Mouse (Mus musculus): ENCODE data around the gene Sugp2. TPM values are rescaled to one million over a fixed set of nuclear protein-coding genes. Genes with fewer than 3 reads are reported as not detected.

Gene Sugp2
- polyA plus RNA-seq, 1 experiment from 2014 or later = 40.8 TPM

DNA sequence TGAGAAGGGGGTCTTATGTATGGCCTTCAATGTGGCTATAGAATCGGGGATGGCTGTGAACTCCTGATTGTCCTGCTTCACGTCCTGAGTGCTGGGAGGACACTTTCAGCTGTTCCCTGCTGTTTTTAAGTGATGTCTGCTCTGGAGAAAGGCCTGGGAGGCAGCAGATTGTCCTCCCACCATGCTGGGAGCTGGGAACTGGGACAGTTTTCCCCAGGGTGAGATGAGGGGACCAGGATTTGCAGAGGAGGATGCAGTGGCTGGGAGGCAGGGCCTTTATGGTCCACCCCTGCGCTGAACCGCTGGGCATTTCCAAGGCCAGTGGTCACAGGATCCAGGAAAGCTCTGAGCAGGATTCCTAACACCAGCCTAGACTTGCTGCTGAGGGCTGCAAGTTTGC, 31.0 kb upstream of the Sugp2 start:
- no peak overlapping the region for H3K27ac ChIP-seq (ENCODE audit: low read depth, low read length)
- no peak overlapping the region for H3K4me3 ChIP-seq (ENCODE audit: low read depth, low read length)
- no peaks in the 10 kb centered on the region for H3K9me3 ChIP-seq (ENCODE audit: control insufficient read depth, low read length)
- 77% methylated on average over 4 of the region's 4 CpGs for WGBS
- no peak for ATAC-seq (replicated peaks; ENCODE audit: low FRiP score)
- no peaks in the 10 kb centered on the region for H3K27me3 ChIP-seq (replicated peaks; ENCODE audit: control insufficient read depth, insufficient read depth, low read length)
- no peak overlapping the region for H3K4me2 ChIP-seq
- H3K4me1 ChIP-seq (replicated peaks; ENCODE audit: control insufficient read depth, insufficient read depth, low read length) = peaks cover 27% of the 10 kb centered on the region
- no peak overlapping the region for H3K9ac ChIP-seq (ENCODE audit: low read depth, low read length)
- no peak for DNase-seq (ENCODE audit: low spot score)
- no peaks in the 10 kb centered on the region for H3K36me3 ChIP-seq (ENCODE audit: control insufficient read depth, insufficient read depth, low read length)

- 57% methylated on average over 1 of the region's 1 CpGs for WGBS
- DNase-seq (ENCODE audit: low spot score) = no peak
- Histone ChIP-seq H3K4me3 (ENCODE audit: low read depth, low read length) (no peak overlapping the region), H3K36me3 (ENCODE audit: control insufficient read depth, insufficient read depth, low read length) (no peaks in the 10 kb centered on the region), H3K9ac (ENCODE audit: low read depth, low read length) (no peak overlapping the region), H3K4me1 (replicated peaks; ENCODE audit: control insufficient read depth, insufficient read depth, low read length) (peaks cover 27% of the 10 kb centered on the region), H3K4me2 (no peak overlapping the region), H3K9me3 (ENCODE audit: control insufficient read depth, low read length) (no peaks in the 10 kb centered on the region), H3K27me3 (replicated peaks; ENCODE audit: control insufficient read depth, insufficient read depth, low read length) (no peaks in the 10 kb centered on the region), H3K27ac (ENCODE audit: low read depth, low read length) (no peak overlapping the region)
- no peak for ATAC-seq (replicated peaks; ENCODE audit: low FRiP score)
Measured at GRCm38 (mm10) chr8:70204757-70205156, 29.3 kb upstream of the Sugp2 start.

GRCm38 (mm10) chr8:70208130-70208529, 25.9 kb upstream of the Sugp2 start:
- Histone ChIP-seq H3K4me1 (replicated peaks; ENCODE audit: control insufficient read depth, insufficient read depth, low read length) (peaks cover 14% of the 10 kb centered on the region), H3K9ac (ENCODE audit: low read depth, low read length) (no peak overlapping the region), H3K4me2 (peak overlapping the region; percentile 11; the same call in 1 of the 2 replicates), H3K27me3 (replicated peaks; ENCODE audit: control insufficient read depth, insufficient read depth, low read length) (no peaks in the 10 kb centered on the region), H3K9me3 (ENCODE audit: control insufficient read depth, low read length) (no peaks in the 10 kb centered on the region), H3K36me3 (ENCODE audit: control insufficient read depth, insufficient read depth, low read length) (no peaks in the 10 kb centered on the region), H3K4me3 (ENCODE audit: low read depth, low read length) (no peak overlapping the region), H3K27ac (ENCODE audit: low read depth, low read length) (0 out of 2 replicates have a peak overlapping the region, but pooled peaks have one; percentile 32)
- ATAC-seq (replicated peaks; ENCODE audit: low FRiP score) (no peak), DNase-seq (ENCODE audit: low spot score) (no peak)
- WGBS = 70% methylated on average over 1 of the region's 1 CpGs

- peak overlapping the region; percentile 98 for H3K4me2 ChIP-seq
- H3K27ac ChIP-seq (ENCODE audit: low read depth, low read length) = no peak overlapping the region
- H3K27me3 ChIP-seq (replicated peaks; ENCODE audit: control insufficient read depth, insufficient read depth, low read length) = no peaks in the 10 kb centered on the region
- H3K36me3 ChIP-seq (ENCODE audit: control insufficient read depth, insufficient read depth, low read length) = no peaks in the 10 kb centered on the region
- 40% methylated on average over 8 of the region's 8 CpGs for WGBS
- peak overlapping the region; percentile 36; the same call in 1 of the 2 replicates for H3K9ac ChIP-seq (ENCODE audit: low read depth, low read length)
- peaks cover 16% of the 10 kb centered on the region for H3K4me1 ChIP-seq (replicated peaks; ENCODE audit: control insufficient read depth, insufficient read depth, low read length)
- ATAC-seq (replicated peaks; ENCODE audit: low FRiP score) (no peak), DNase-seq (ENCODE audit: low spot score) (no peak)
- H3K4me3 ChIP-seq (ENCODE audit: low read depth, low read length) = no peak overlapping the region
- no peaks in the 10 kb centered on the region for H3K9me3 ChIP-seq (ENCODE audit: control insufficient read depth, low read length)
Measured at GRCm38 (mm10) chr8:70210538-70210937, 23.5 kb upstream of the Sugp2 start.

DNA sequence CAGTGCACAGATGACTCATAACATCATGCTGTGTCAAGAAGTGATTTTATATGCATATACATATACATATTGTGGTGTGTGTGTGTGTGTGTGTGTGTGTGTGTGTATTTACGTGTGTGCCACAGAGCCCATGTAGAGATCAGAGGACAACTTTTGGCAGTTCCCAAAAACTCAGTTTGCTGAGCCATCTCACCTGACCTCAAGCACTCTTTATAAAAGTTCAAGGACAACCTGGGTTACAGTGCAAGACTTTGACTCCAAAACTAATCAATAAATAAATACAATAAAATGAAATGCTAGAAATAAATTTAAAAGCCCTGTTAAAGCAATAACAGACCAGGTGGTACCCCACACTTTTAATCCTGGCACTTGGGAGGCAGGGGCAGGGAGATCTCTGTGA, 22.8 kb upstream of the Sugp2 start:
- peaks cover 16% of the 10 kb centered on the region for H3K4me1 ChIP-seq (replicated peaks; ENCODE audit: control insufficient read depth, insufficient read depth, low read length)

DNA sequence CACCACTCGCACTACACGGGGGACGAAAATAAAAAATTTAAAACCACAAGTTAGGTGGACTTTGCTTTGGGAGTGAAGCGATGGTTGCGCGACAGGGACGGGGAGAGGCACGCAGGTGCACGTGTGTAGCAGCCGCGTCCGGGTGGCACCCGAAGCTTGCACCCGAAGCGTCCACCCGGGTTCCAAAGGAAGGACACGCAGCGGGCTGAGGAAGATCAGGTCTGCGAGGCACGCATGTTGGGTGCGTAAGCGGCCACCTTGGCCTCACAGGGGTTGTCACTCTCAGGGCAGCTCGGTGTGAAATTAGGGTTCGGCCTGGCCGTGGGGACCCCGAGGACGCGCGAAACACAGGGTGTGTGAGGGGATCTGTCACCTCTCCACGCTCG, 22.3 kb upstream of the Sugp2 start:
- peak overlapping the region; percentile 98 for H3K4me2 ChIP-seq
- DNase-seq (ENCODE audit: low spot score) (no peak), ATAC-seq (replicated peaks; ENCODE audit: low FRiP score) (peak; percentile 2; the same call in 1 of the 2 replicates)
- H3K4me1 ChIP-seq (replicated peaks; ENCODE audit: control insufficient read depth, insufficient read depth, low read length) = peaks cover 16% of the 10 kb centered on the region
- no peaks in the 10 kb centered on the region for H3K27me3 ChIP-seq (replicated peaks; ENCODE audit: control insufficient read depth, insufficient read depth, low read length)
- H3K27ac ChIP-seq (ENCODE audit: low read depth, low read length) = peak overlapping the region; percentile 49; the same call in 1 of the 2 replicates
- H3K9me3 ChIP-seq (ENCODE audit: control insufficient read depth, low read length) = no peaks in the 10 kb centered on the region
- no peaks in the 10 kb centered on the region for H3K36me3 ChIP-seq (ENCODE audit: control insufficient read depth, insufficient read depth, low read length)
- 2% methylated on average over 31 of the region's 31 CpGs for WGBS
- H3K9ac ChIP-seq (ENCODE audit: low read depth, low read length) = peak overlapping the region; percentile 79
- H3K4me3 ChIP-seq (ENCODE audit: low read depth, low read length) = peak overlapping the region; percentile 70

More for the DNA sequence above, 22.8 kb upstream of the Sugp2 start:
- DNase-seq (ENCODE audit: low spot score) = no peak
- H3K9ac ChIP-seq (ENCODE audit: low read depth, low read length) = peak overlapping the region; percentile 79
- no peak for ATAC-seq (replicated peaks; ENCODE audit: low FRiP score)
- no peak overlapping the region for H3K27ac ChIP-seq (ENCODE audit: low read depth, low read length)
- peak overlapping the region; percentile 98 for H3K4me2 ChIP-seq
- peak overlapping the region; percentile 70 for H3K4me3 ChIP-seq (ENCODE audit: low read depth, low read length)
- no peaks in the 10 kb centered on the region for H3K27me3 ChIP-seq (replicated peaks; ENCODE audit: control insufficient read depth, insufficient read depth, low read length)
- WGBS = 87% methylated on average over 1 of the region's 1 CpGs
- H3K9me3 ChIP-seq (ENCODE audit: control insufficient read depth, low read length) = no peaks in the 10 kb centered on the region
- no peaks in the 10 kb centered on the region for H3K36me3 ChIP-seq (ENCODE audit: control insufficient read depth, insufficient read depth, low read length)

- Histone ChIP-seq H3K4me3 (ENCODE audit: low read depth, low read length) (peak within 1 kb of the TSS; percentile 70), H3K4me2 (peak within 1 kb of the TSS; percentile 98), H3K27ac (ENCODE audit: low read depth, low read length) (peak within 1 kb of the TSS; percentile 67), H3K9me3 (ENCODE audit: control insufficient read depth, low read length) (no peaks in the 10 kb centered on the region), H3K27me3 (replicated peaks; ENCODE audit: control insufficient read depth, insufficient read depth, low read length) (no peaks in the 10 kb centered on the region), H3K4me1 (replicated peaks; ENCODE audit: control insufficient read depth, insufficient read depth, low read length) (peaks cover 16% of the 10 kb centered on the region), H3K36me3 (ENCODE audit: control insufficient read depth, insufficient read depth, low read length) (no peaks in the 10 kb centered on the region), H3K9ac (ENCODE audit: low read depth, low read length) (peak within 1 kb of the TSS; percentile 79)
- peak; percentile 94 for DNase-seq (ENCODE audit: low spot score)
- ATAC-seq (replicated peaks; ENCODE audit: low FRiP score) = peak; percentile 96
- under 1% methylated on average over 64 of the region's 66 CpGs for WGBS
Measured at GRCm38 (mm10) chr8:70212112-70213055, 21.6 kb upstream of the Sugp2 start, which contains the start of gene Slc25a42. TSS of gene Slc25a42 (minus strand) at chr8:70212305.

- WGBS = 69% methylated on average over 3 of the region's 3 CpGs
- Histone ChIP-seq H3K9me3 (ENCODE audit: control insufficient read depth, low read length) (no peaks in the 10 kb centered on the region), H3K27me3 (replicated peaks; ENCODE audit: control insufficient read depth, insufficient read depth, low read length) (no peaks in the 10 kb centered on the region)
Measured at GRCm38 (mm10) chr8:70214411-70214810, 19.6 kb upstream of the Sugp2 start.

More at GRCm38 (mm10) chr8:70214411-70214810, 19.6 kb upstream of the Sugp2 start:
- Histone ChIP-seq H3K27ac (ENCODE audit: low read depth, low read length) (no peak overlapping the region), H3K4me1 (replicated peaks; ENCODE audit: control insufficient read depth, insufficient read depth, low read length) (peaks cover 12% of the 10 kb centered on the region), H3K4me2 (no peak overlapping the region), H3K4me3 (ENCODE audit: low read depth, low read length) (no peak overlapping the region), H3K9ac (ENCODE audit: low read depth, low read length) (no peak overlapping the region), H3K36me3 (ENCODE audit: control insufficient read depth, insufficient read depth, low read length) (no peaks in the 10 kb centered on the region)
- no peak for ATAC-seq (replicated peaks; ENCODE audit: low FRiP score)
- DNase-seq (ENCODE audit: low spot score) = no peak

All from liver, embryonic 11.5 days (tissue).